Mouse (Mus musculus) lung, adult 18-20 months (tissue): Measurements from ENCODE around the gene 1700029J07Rik.

Source experiments
- DNase-seq, 2 experiments: peaks; one replicate each; pipeline ENCODE4 v3.0.0; 2022; ENCODE audit warnings: mixed read lengths in 2 of 2

1700029J07Rik gene

GRCm38 (mm10) chr8:45975126-45975836 is at the start of gene 1700029J07Rik, which contains the start of gene Ufsp2:
1700029J07Rik (minus strand) TSS chr8:45975252.
Ufsp2 (plus strand) TSS chr8:45975528.
- peak; percentile 97 for DNase-seq

- DNase-seq = peak; percentile 17 to 58
Measured at GRCm38 (mm10) chr8:46024392-46024791, 49.3 kb upstream of the 1700029J07Rik start.

GRCm38 (mm10) chr8:46022758-46023157 is 47.7 kb upstream of the 1700029J07Rik start:
- DNase-seq = no peak

GRCm38 (mm10) chr8:46022203-46022602 is 47.2 kb upstream of the 1700029J07Rik start:
- peak in 1 of 2 experiments; percentile 15 for DNase-seq

- DNase-seq = peak in 1 of 2 experiments; percentile 35
Measured at GRCm38 (mm10) chr8:46010746-46011680, 36.0 kb upstream of the 1700029J07Rik start.

GRCm38 (mm10) chr8:46010306-46010705 is 35.3 kb upstream of the 1700029J07Rik start:
- peak in 1 of 2 experiments; percentile 14 for DNase-seq

GRCm38 (mm10) chr8:46007050-46007672 is 32.1 kb upstream of the 1700029J07Rik start:
- DNase-seq = no peak

- DNase-seq = no peak
Measured at GRCm38 (mm10) chr8:46005596-46005995, 30.5 kb upstream of the 1700029J07Rik start, which contains the start of gene Ankrd37. Ankrd37 (minus strand) TSS chr8:46005707.

- DNase-seq = peak; percentile 99
Measured at GRCm38 (mm10) chr8:45999784-46000705, 25.0 kb upstream of the 1700029J07Rik start.

GRCm38 (mm10) chr8:45999138-45999783 is 24.2 kb upstream of the 1700029J07Rik start, which contains the start of gene Lrp2bp:
Lrp2bp (plus strand) TSS chr8:45999303.
- DNase-seq = peak; percentile 57 to 72

GRCm38 (mm10) chr8:45998228-45998627 is 23.2 kb upstream of the 1700029J07Rik start:
- no peak for DNase-seq

- DNase-seq = no peak
Measured at GRCm38 (mm10) chr8:45995576-45995975, 20.5 kb upstream of the 1700029J07Rik start.

GRCm38 (mm10) chr8:45994111-45994510 is 19.1 kb upstream of the 1700029J07Rik start:
- DNase-seq = no peak

- DNase-seq = no peak
Measured at GRCm38 (mm10) chr8:45990631-45991310, 15.7 kb upstream of the 1700029J07Rik start.

- DNase-seq = no peak
Measured at GRCm38 (mm10) chr8:45988189-45988588, 13.1 kb upstream of the 1700029J07Rik start.

- no peak for DNase-seq
Measured at GRCm38 (mm10) chr8:45986665-45987064, 11.6 kb upstream of the 1700029J07Rik start.

- no peak for DNase-seq
Measured at GRCm38 (mm10) chr8:45975837-45976468, 901 bp upstream of the 1700029J07Rik start.

GRCm38 (mm10) chr8:45973988-45974505 is 1.0 kb downstream of the 1700029J07Rik start:
- no peak for DNase-seq

GRCm38 (mm10) chr8:45970894-45971293 is 4.2 kb downstream of the 1700029J07Rik start:
- DNase-seq = peak in 1 of 2 experiments; percentile 3

GRCm38 (mm10) chr8:45950622-45951021 is 24.4 kb downstream of the 1700029J07Rik start:
- no peak for DNase-seq
